Mouse (Mus musculus) CH12.LX (cell line): ENCODE measurements around the gene Timp2. TPM values are rescaled to one million over a fixed set of nuclear protein-coding genes. Genes with fewer than 3 reads are reported as not detected.

Experiments
- DNase-seq: peaks from one replicate; pipeline ENCODE4 v3.0.0-alpha.2; 2013; ENCODE audit errors: extremely low read depth
- H3K27ac ChIP-seq: 2 replicates; pipeline ENCODE4 v1.5.1; 2012; ENCODE audit warnings: low read depth, mild to moderate bottlenecking, control low read depth, moderate library complexity; ENCODE audit not compliant: insufficient read depth
- H3K27me3 ChIP-seq: replicated peaks from 2 replicates; pipeline ENCODE3; 2012; ENCODE audit warnings: inconsistent platforms
- H3K36me3 ChIP-seq, 2 experiments: replicated peaks in 1 of 2; 2 replicates each; pipeline versions ENCODE3 to v1.6.1; 2012; ENCODE audit warnings: inconsistent platforms in 1 of 2, low read length in 1 of 2, mild to moderate bottlenecking in 1 of 2, mixed read lengths in 1 of 2, moderate library complexity in 1 of 2; ENCODE audit not compliant: control insufficient read depth in 1 of 2, insufficient read depth in 1 of 2
- H3K4me1 ChIP-seq, 2 experiments: 2 replicates each; pipeline ENCODE4 v1.6.1; 2012; ENCODE audit warnings: inconsistent platforms in 1 of 2, moderate library complexity in 1 of 2; ENCODE audit not compliant: insufficient read depth in 2 of 2, control insufficient read depth in 1 of 2
- H3K4me2 ChIP-seq: 2 replicates; pipeline ENCODE4 v1.6.1; 2012; ENCODE audit warnings: low read depth, mild to moderate bottlenecking, control low read depth; ENCODE audit not compliant: poor library complexity, insufficient read depth, severe bottlenecking
- H3K4me3 ChIP-seq, 3 experiments: fragments of 150-350 bp in 1 of 3; sonication (generic) in 1 of 3; replicated peaks in 1 of 3; 2 replicates each; pipeline versions ENCODE3 to v1.5.1; 2011 to 2012; ENCODE audit warnings: low read depth in 2 of 3, low read length in 2 of 3, mild to moderate bottlenecking in 2 of 3, moderate library complexity in 2 of 3, control low read depth in 1 of 3, improper control_type of control experiment in 1 of 3, inconsistent platforms in 1 of 3, mixed read lengths in 1 of 3; ENCODE audit not compliant: poor library complexity in 1 of 3
- H3K79me2 ChIP-seq: replicated peaks from 2 replicates; pipeline ENCODE4 v1.6.1; 2012; ENCODE audit warnings: mild to moderate bottlenecking, moderate library complexity; ENCODE audit not compliant: control insufficient read depth, poor library complexity, insufficient read depth, severe bottlenecking; ENCODE audit errors: extremely low read depth
- H3K9ac ChIP-seq: 2 replicates; pipeline ENCODE4 v1.6.1; 2012; ENCODE audit warnings: low read depth, mild to moderate bottlenecking, control low read depth, moderate library complexity; ENCODE audit not compliant: insufficient read depth
- H3K9me3 ChIP-seq: replicated peaks from 2 replicates; pipeline ENCODE3; 2012; ENCODE audit warnings: low read length, inconsistent platforms, mixed read lengths
- BHLHE40 ChIP-seq: IDR thresholded peaks from 2 replicates; pipeline ENCODE4 v1.6.1; 2011; ENCODE audit warnings: mild to moderate bottlenecking, low read depth, low read length, improper control_type of control experiment
- CHD1 ChIP-seq: IDR thresholded peaks from 2 replicates; pipeline ENCODE4 v1.6.1; 2012; ENCODE audit warnings: low read depth, low read length, improper control_type of control experiment, inconsistent platforms
- CHD2 ChIP-seq: IDR thresholded peaks from 2 replicates; pipeline ENCODE4 v1.6.1; 2011; ENCODE audit warnings: low read length, improper control_type of control experiment
- CTCF ChIP-seq, 2 experiments: IDR thresholded peaks in 1 of 2; conservative IDR thresholded peaks in 1 of 2; 2 replicates each; pipeline ENCODE4 v1.5.1; 2011 to 2012; ENCODE audit warnings: low read depth in 2 of 2, low read length in 2 of 2, improper control_type of control experiment in 1 of 2, inconsistent platforms in 1 of 2, mild to moderate bottlenecking in 1 of 2, moderate library complexity in 1 of 2
- E2F4 ChIP-seq: IDR thresholded peaks from 2 replicates; pipeline ENCODE4 v1.6.1; 2011; ENCODE audit warnings: low read depth, low read length, improper control_type of control experiment; ENCODE audit not compliant: insufficient replicate concordance
- ELF1 ChIP-seq: IDR thresholded peaks from 2 replicates; pipeline ENCODE4 v1.6.1; 2014; ENCODE audit warnings: low read depth, mild to moderate bottlenecking, inconsistent platforms, low read length, improper control_type of control experiment
- EP300 ChIP-seq: IDR thresholded peaks from 2 replicates; pipeline ENCODE4 v1.6.1; 2011; ENCODE audit warnings: low read length, improper control_type of control experiment
- ETS1 ChIP-seq: conservative IDR thresholded peaks from 2 replicates; pipeline ENCODE4 v1.6.1; 2012; ENCODE audit warnings: low read depth, mild to moderate bottlenecking, inconsistent platforms, low read length, improper control_type of control experiment, moderate library complexity
- GABPA ChIP-seq: IDR thresholded peaks from 2 replicates; pipeline ENCODE4 v1.6.1; 2012; ENCODE audit warnings: low read depth, low read length, improper control_type of control experiment, inconsistent platforms; ENCODE audit not compliant: insufficient replicate concordance
- HCFC1 ChIP-seq: IDR thresholded peaks from 2 replicates; pipeline ENCODE4 v1.6.1; 2012; ENCODE audit warnings: low read depth, mild to moderate bottlenecking, inconsistent platforms, low read length, improper control_type of control experiment
- IRF4 ChIP-seq: IDR thresholded peaks from 2 replicates; pipeline ENCODE4 v1.6.1; 2014; ENCODE audit warnings: low read depth, mild to moderate bottlenecking, inconsistent platforms, low read length, improper control_type of control experiment
- JUN ChIP-seq: IDR thresholded peaks from 2 replicates; pipeline ENCODE4 v1.6.1; 2011; ENCODE audit warnings: low read depth, mild to moderate bottlenecking, low read length, improper control_type of control experiment, moderate library complexity; ENCODE audit not compliant: insufficient read depth
- JUND ChIP-seq: conservative IDR thresholded peaks from 2 replicates; pipeline ENCODE4 v1.6.1; 2011; ENCODE audit warnings: low read depth, low read length, improper control_type of control experiment
- KAT2A ChIP-seq: IDR thresholded peaks from 2 replicates; pipeline ENCODE4 v1.6.1; 2012; ENCODE audit warnings: low read length, improper control_type of control experiment, inconsistent platforms; ENCODE audit not compliant: insufficient replicate concordance
- MAFK ChIP-seq: IDR thresholded peaks from 2 replicates; pipeline ENCODE4 v1.6.1; 2011; ENCODE audit warnings: low read length, improper control_type of control experiment; ENCODE audit not compliant: insufficient replicate concordance
- MAX ChIP-seq: IDR thresholded peaks from 2 replicates; pipeline ENCODE4 v1.6.1; 2011; ENCODE audit warnings: low read length, improper control_type of control experiment
- MAZ ChIP-seq: IDR thresholded peaks from 2 replicates; pipeline ENCODE4 v1.6.1; 2012; ENCODE audit warnings: low read depth, mild to moderate bottlenecking, inconsistent platforms, low read length, improper control_type of control experiment, moderate library complexity
- MEF2A ChIP-seq: IDR thresholded peaks from 2 replicates; pipeline ENCODE4 v1.6.1; 2014; ENCODE audit warnings: low read depth, mild to moderate bottlenecking, inconsistent platforms, low read length, improper control_type of control experiment, borderline replicate concordance
- MXI1 ChIP-seq: IDR thresholded peaks from 2 replicates; pipeline ENCODE4 v1.6.1; 2011; ENCODE audit warnings: mild to moderate bottlenecking, low read depth, low read length, improper control_type of control experiment
- NRF1 ChIP-seq: IDR thresholded peaks from 2 replicates; pipeline ENCODE4 v1.6.1; 2014; ENCODE audit warnings: low read depth, mild to moderate bottlenecking, inconsistent platforms, low read length, improper control_type of control experiment, moderate library complexity
- PAX5 ChIP-seq: IDR thresholded peaks from 2 replicates; pipeline ENCODE4 v1.6.1; 2012; ENCODE audit warnings: low read length, inconsistent platforms, mixed read lengths
- POLR2A ChIP-seq: IDR thresholded peaks from 2 replicates; pipeline ENCODE4 v1.6.1; 2011; ENCODE audit warnings: low read depth, mild to moderate bottlenecking, improper control_type of control experiment, low read length
- POLR2AphosphoS2 ChIP-seq: IDR thresholded peaks from 2 replicates; pipeline ENCODE4 v1.6.1; 2011; ENCODE audit warnings: low read depth, low read length, improper control_type of control experiment
- RAD21 ChIP-seq: IDR thresholded peaks from 2 replicates; pipeline ENCODE4 v1.6.1; 2011; ENCODE audit warnings: low read depth, mild to moderate bottlenecking, low read length, improper control_type of control experiment, moderate library complexity
- RCOR1 ChIP-seq: conservative IDR thresholded peaks from 2 replicates; pipeline ENCODE4 v1.6.1; 2012; ENCODE audit warnings: low read depth, mild to moderate bottlenecking, inconsistent platforms, low read length, improper control_type of control experiment
- SIN3A ChIP-seq: IDR thresholded peaks from 2 replicates; pipeline ENCODE4 v1.6.1; 2012; ENCODE audit warnings: low read length, improper control_type of control experiment, inconsistent platforms
- SMC3 ChIP-seq: IDR thresholded peaks from 2 replicates; pipeline ENCODE4 v1.6.1; 2011; ENCODE audit warnings: low read depth, low read length, improper control_type of control experiment
- TBP ChIP-seq: conservative IDR thresholded peaks from 2 replicates; pipeline ENCODE4 v1.6.1; 2011; ENCODE audit warnings: low read depth, low read length, improper control_type of control experiment
- UBTF ChIP-seq: IDR thresholded peaks from 2 replicates; pipeline ENCODE4 v1.6.1; 2012; ENCODE audit warnings: low read depth, mild to moderate bottlenecking, inconsistent platforms, low read length, improper control_type of control experiment, moderate library complexity
- USF1 ChIP-seq: IDR thresholded peaks from 2 replicates; pipeline ENCODE4 v1.6.1; 2014; ENCODE audit warnings: low read depth, mild to moderate bottlenecking, inconsistent platforms, low read length, improper control_type of control experiment
- USF2 ChIP-seq: conservative IDR thresholded peaks from 2 replicates; pipeline ENCODE4 v1.6.1; 2011; ENCODE audit warnings: low read depth, low read length, improper control_type of control experiment
- ZC3H11A ChIP-seq: IDR thresholded peaks from 2 replicates; pipeline ENCODE4 v1.6.1; 2012; ENCODE audit warnings: low read depth, mild to moderate bottlenecking, inconsistent platforms, low read length, improper control_type of control experiment
- ZKSCAN1 ChIP-seq: IDR thresholded peaks from 2 replicates; pipeline ENCODE4 v1.6.1; 2012; ENCODE audit warnings: low read depth, inconsistent platforms, low read length, improper control_type of control experiment, borderline replicate concordance
- ZMIZ1 ChIP-seq: IDR thresholded peaks from 2 replicates; pipeline ENCODE4 v1.6.1; 2012; ENCODE audit warnings: low read depth, mild to moderate bottlenecking, inconsistent platforms, low read length, improper control_type of control experiment
- dilution Hi-C: fragments of 300-500 bp; cut with MboI; formaldehyde crosslinking; loops from 2 replicates; pipeline ENCODE4 v1.14.3; 2020; ENCODE audit warnings: low sequenced_read_pairs; ENCODE audit not compliant: extremely low pct_unique_long_range_greater_than_20kb, extremely low pct_ligation_motif_present
- in situ Hi-C: fragments of 300-500 bp; cut with MboI; formaldehyde crosslinking; loops from 3 replicates; pipeline ENCODE4 v1.14.3; 2019; ENCODE audit warnings: low sequenced_read_pairs, low pct_ligation_motif_present, low pct_unique_long_range_greater_than_20kb, mixed read lengths
- polyA plus RNA-seq: library from polyadenylated mRNA; unstranded; fragments of >175 nt; gene quantifications from 2 replicates; pipeline ENCODE4 v1.2.1, GENCODE M21; 2012; ENCODE audit warnings: low read depth; ENCODE audit not compliant: insufficient read length
- total RNA-seq, 2 experiments: library from RNA; depleted of rRNA; stranded (reverse); fragments of 300-350 nt in 1 of 2; fragments of >200 nt in 1 of 2; gene quantifications; 2 replicates each; pipeline ENCODE4 v1.2.3; 2012 to 2014

Gene Timp2
- total and polyA plus RNA-seq, 3 experiments: 0.34 TPM; not detected in 2

- no peaks in the 10 kb centered on the region; the same call in 1 of the 2 replicates for H3K79me2 ChIP-seq
- H3K9me3 ChIP-seq: no peaks in the 10 kb centered on the region
- H3K4me1 ChIP-seq: peaks cover 25 to 36% of the 10 kb centered on the region in 2 experiments
- H3K36me3 ChIP-seq: peaks cover 86 to 99% of the 10 kb centered on the region in 2 experiments
- dilution Hi-C loops: no loop called here
- TF ChIP-seq ELF1: no peak
- TF ChIP-seq UBTF: no peak
- no peak overlapping the region for H3K27ac ChIP-seq
- H3K4me2 ChIP-seq: no peak overlapping the region
- in situ Hi-C loops: no loop called here
- no peaks in the 10 kb centered on the region for H3K27me3 ChIP-seq
- no peak overlapping the region for H3K4me3 ChIP-seq
- no peak for DNase-seq
- H3K9ac ChIP-seq: no peak overlapping the region
These were observed 75.3 kb downstream of the Timp2 start for GRCm38 (mm10) chr11:118280218-118280617.

DNA sequence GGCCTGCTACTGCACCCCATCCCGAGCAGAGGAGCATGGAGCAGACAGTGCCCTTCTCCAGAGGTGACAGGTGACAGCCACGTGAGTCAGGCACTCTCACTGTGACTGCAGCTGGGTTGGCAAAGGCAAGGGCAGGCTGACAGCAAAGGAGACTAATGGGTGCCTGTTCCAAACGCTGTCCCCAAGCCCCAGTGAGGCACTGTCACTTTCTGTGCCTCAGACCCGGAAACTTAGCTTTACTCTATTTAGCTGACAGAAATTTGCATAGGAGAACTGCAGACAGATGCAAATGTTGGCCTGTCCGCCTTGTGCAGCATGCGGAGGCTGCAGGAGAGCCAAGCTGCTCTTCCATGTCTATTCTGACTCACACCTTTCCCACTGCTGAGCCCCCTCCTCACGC is 79.2 kb downstream of the Timp2 start:
- peak; percentile 85 for DNase-seq
- Histone ChIP-seq H3K27ac (peak overlapping the region; percentile 73), H3K9me3 (no peaks in the 10 kb centered on the region), H3K27me3 (no peaks in the 10 kb centered on the region), H3K4me3 (peak overlapping the region in 1 of 3 experiments; percentile 21), H3K79me2 (no peaks in the 10 kb centered on the region; the same call in 1 of the 2 replicates), H3K36me3 (peaks cover 88 to 99% of the 10 kb centered on the region in 2 experiments), H3K9ac (no peak overlapping the region), H3K4me2 (peak overlapping the region; percentile 39), H3K4me1 (peaks cover 26 to 48% of the 10 kb centered on the region in 2 experiments)
- dilution Hi-C loops (no loop called here), in situ Hi-C loops (no loop called here)
- no peak for TF ChIP-seq RCOR1
- peak; percentile 49 for TF ChIP-seq POLR2A
- TF ChIP-seq PAX5: no peak
- 0 out of 2 replicates have a peak, but pooled peaks have one; percentile 6 for TF ChIP-seq MAFK
- TF ChIP-seq USF2: no peak
- TF ChIP-seq EP300: peak; percentile 12; the same call in 1 of the 2 replicates
- TF ChIP-seq CHD1: no peak
- no peak for TF ChIP-seq E2F4
- TF ChIP-seq ZMIZ1: no peak
- TF ChIP-seq USF1: no peak
- no peak for TF ChIP-seq KAT2A
- peak; percentile 79 for TF ChIP-seq ETS1
- TF ChIP-seq RAD21: no peak
- no peak for TF ChIP-seq SMC3
- TF ChIP-seq MXI1: peak; percentile 88
- peak; percentile 86 for TF ChIP-seq BHLHE40
- peak; percentile 44; the same call in 1 of the 2 replicates for TF ChIP-seq MEF2A
- no peak for TF ChIP-seq GABPA
- no peak for TF ChIP-seq JUN
- TF ChIP-seq MAX: peak; percentile 71
- no peak for TF ChIP-seq JUND
- TF ChIP-seq SIN3A: 0 out of 2 replicates have a peak, but pooled peaks have one; percentile 60
- TF ChIP-seq HCFC1: no peak
- no peak for TF ChIP-seq ZC3H11A
- no peak for TF ChIP-seq CTCF (conservative IDR thresholded peaks at IDR 0.05 in 1 of 2, IDR thresholded peaks at IDR 0.05 in 1 of 2; ENCODE audit: low read depth in 2 of 2, low read length in 2 of 2)
- no peak for TF ChIP-seq CHD2
- no peak for TF ChIP-seq MAZ
- 0 out of 2 replicates have a peak, but pooled peaks have one; percentile 15 for TF ChIP-seq UBTF
- no peak for TF ChIP-seq TBP
- TF ChIP-seq IRF4: peak; percentile 46; the same call in 1 of the 2 replicates
- no peak for TF ChIP-seq NRF1
- no peak for TF ChIP-seq POLR2AphosphoS2
- no peak for TF ChIP-seq ZKSCAN1
